Mouse (Mus musculus) kidney, embryonic 14.5 days (tissue): ENCODE results near the gene Rnf207. TPM values are rescaled to one million over a fixed set of nuclear protein-coding genes. Genes with fewer than 3 reads are reported as not detected.
A peak's percentile ranks its signal among the peaks of the same experiment; 100 is the strongest.

Experiments used
- ATAC-seq: fragments of 200-750 bp; cut with Nextera tagmentation; 2 replicates; pipeline ENCODE4 v1.8.0; 2017; ENCODE audit warnings: moderate number of reproducible peaks, mild to moderate bottlenecking, moderate TSS enrichment, moderate library complexity; ENCODE audit not compliant: low FRiP score, low TSS enrichment
- H3K27ac ChIP-seq: fragments of 300-500 bp; sonication (generic); 2 replicates; pipeline ENCODE4 v1.5.1; 2014; ENCODE audit warnings: low read depth, mild to moderate bottlenecking, low read length, moderate library complexity, mixed read lengths
- H3K27me3 ChIP-seq: fragments of 300-500 bp; sonication (generic); 2 replicates; pipeline ENCODE4 v1.6.1; 2014; ENCODE audit warnings: mild to moderate bottlenecking, low read length; ENCODE audit not compliant: control insufficient read depth, insufficient read depth
- H3K36me3 ChIP-seq: fragments of 300-500 bp; sonication (generic); 2 replicates; pipeline ENCODE4 v1.6.1; 2014; ENCODE audit warnings: low read length, mixed read lengths; ENCODE audit not compliant: control insufficient read depth, insufficient read depth
- H3K4me1 ChIP-seq: fragments of 300-500 bp; sonication (generic); 2 replicates; pipeline ENCODE4 v1.6.1; 2014; ENCODE audit warnings: low read length, mixed read lengths; ENCODE audit not compliant: control insufficient read depth, insufficient read depth
- H3K4me2 ChIP-seq: fragments of 300-500 bp; sonication (generic); replicated peaks from 2 replicates; pipeline ENCODE4 v1.6.1; 2014; ENCODE audit warnings: low read depth, mild to moderate bottlenecking, low read length
- H3K4me3 ChIP-seq: fragments of 300-500 bp; sonication (generic); 2 replicates; pipeline ENCODE4 v1.5.1; 2014; ENCODE audit warnings: mild to moderate bottlenecking, low read length
- H3K9ac ChIP-seq: fragments of 300-500 bp; sonication (generic); 2 replicates; pipeline ENCODE4 v1.6.1; 2014; ENCODE audit warnings: low read depth, mild to moderate bottlenecking, low read length, moderate library complexity
- H3K9me3 ChIP-seq: fragments of 300-500 bp; sonication (generic); 2 replicates; pipeline ENCODE4 v1.6.1; 2016; ENCODE audit warnings: low read length; ENCODE audit not compliant: control insufficient read depth
- WGBS: fragments of 180-500 bp; shearing (Covaris S2); extraction: QIAGEN DNeasy Blood & Tissue Kit; methylation state at CpG from one replicate; pipeline ENCODE4 v1.1.7; 2014; 5-methylcytosine and 5-hydroxymethylcytosine counted together
- polyA plus RNA-seq: library from polyadenylated mRNA; unstranded; fragments of >200 nt; fragmentation: Nextera tagmentation; extraction: Ambion mirVana; gene quantifications from 2 replicates; pipeline ENCODE4 v1.2.1, GENCODE M21; 2014

Gene Rnf207
- polyA plus RNA-seq, 1 experiment from 2014 or later: 1.1 TPM

DNA sequence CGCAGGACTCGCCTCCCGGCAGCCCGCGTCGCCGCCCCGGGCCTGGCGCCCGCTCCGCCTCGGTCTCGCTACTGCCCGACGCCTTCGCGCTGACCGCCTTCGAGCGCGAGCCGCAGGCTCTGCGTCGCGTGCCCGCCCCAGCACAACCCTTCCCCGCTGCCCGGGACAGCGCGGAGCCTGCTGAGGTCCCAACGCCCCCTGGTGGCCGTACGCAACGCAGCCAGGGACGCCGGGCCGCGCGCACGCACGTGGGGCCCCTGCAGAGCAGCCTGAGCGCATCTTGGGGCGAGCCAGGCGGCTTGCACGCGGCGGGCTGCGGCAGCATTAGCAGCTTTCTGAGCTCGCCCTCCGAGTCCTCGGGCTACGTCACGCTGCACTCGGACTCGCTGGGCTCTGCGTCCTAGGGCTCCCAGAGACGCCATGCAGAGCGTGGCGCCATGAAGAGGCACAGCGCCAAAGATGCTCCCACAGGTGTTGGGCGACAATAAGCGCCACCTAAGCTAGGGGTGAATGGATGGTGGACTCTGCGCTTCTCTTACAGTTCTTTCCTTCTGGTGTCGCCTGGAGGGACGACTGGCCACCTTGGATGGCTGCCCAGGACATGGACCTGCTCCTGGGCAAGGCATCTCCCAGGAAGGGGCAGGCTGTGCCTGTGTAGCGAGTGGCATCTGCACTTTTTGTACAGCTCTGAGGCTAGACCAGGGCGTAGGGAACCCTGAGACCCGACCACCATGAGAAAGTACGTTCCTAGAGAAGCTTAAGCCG is 35.4 kb downstream of the Rnf207 start:
- Histone ChIP-seq H3K4me3 (peak overlapping the region; percentile 25), H3K4me2 (peak overlapping the region; percentile 62), H3K36me3 (peaks cover 5% of the 10 kb centered on the region; the same call in 1 of the 2 replicates), H3K9ac (peak overlapping the region; percentile 45; the same call in 1 of the 2 replicates), H3K4me1 (peaks cover 12% of the 10 kb centered on the region), H3K9me3 (no peaks in the 10 kb centered on the region), H3K27me3 (peaks cover 69% of the 10 kb centered on the region), H3K27ac (no peak overlapping the region)
- peak; percentile 88 for ATAC-seq
- WGBS: 6% methylated on average over 67 of the region's 70 CpGs

DNA sequence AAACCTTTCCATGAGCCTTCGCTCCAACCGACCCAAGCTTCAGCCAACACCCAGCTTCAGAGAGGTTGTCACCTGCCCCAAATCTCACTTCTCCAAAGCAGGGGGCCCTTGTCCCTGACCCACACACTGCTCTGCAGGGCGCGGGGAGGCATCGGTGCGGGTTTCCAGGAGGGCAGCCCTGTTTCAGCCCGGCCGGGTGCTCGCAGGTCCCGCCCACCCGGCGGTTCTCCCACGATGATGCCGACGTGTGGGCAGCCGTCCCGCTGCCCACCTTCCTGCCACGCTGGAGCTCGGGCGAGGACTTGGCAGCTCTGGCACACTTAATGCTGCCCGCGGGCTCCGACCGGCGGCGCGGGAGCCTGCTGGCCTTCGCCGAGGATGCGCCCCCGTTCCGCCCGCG is 36.1 kb downstream of the Rnf207 start:
- 14% methylated on average over 33 of the region's 34 CpGs for WGBS
- peaks cover 63% of the 10 kb centered on the region for H3K27me3 ChIP-seq
- H3K4me2 ChIP-seq: peak overlapping the region; percentile 62
- H3K9ac ChIP-seq: peak overlapping the region; percentile 45
- H3K9me3 ChIP-seq: no peaks in the 10 kb centered on the region
- H3K36me3 ChIP-seq: peaks cover 5% of the 10 kb centered on the region; the same call in 1 of the 2 replicates
- ATAC-seq: no peak
- no peak overlapping the region for H3K27ac ChIP-seq
- H3K4me1 ChIP-seq: peaks cover 12% of the 10 kb centered on the region
- peak overlapping the region; percentile 25 for H3K4me3 ChIP-seq

DNA sequence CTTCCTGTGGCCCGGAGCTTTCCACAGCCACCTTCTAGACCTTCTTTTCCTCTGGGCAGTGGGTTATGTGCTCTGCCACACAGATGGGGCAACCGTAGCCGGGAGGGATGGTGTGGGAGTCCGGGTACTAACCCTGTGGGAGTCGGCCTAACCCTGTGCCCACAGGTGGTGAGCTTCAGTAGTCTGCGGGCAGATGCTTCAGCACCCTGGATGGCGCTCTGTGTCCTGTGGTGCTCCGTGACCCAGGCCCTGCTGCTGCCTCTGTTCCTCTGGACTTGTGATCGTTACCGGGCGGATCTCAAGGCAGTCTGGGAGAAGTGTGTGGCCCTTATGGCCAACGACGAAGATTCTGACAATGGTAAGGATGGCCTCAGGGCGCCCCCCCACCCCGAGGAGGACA is 37.2 kb downstream of the Rnf207 start:
- 55% methylated on average over 15 of the region's 15 CpGs for WGBS

DNA sequence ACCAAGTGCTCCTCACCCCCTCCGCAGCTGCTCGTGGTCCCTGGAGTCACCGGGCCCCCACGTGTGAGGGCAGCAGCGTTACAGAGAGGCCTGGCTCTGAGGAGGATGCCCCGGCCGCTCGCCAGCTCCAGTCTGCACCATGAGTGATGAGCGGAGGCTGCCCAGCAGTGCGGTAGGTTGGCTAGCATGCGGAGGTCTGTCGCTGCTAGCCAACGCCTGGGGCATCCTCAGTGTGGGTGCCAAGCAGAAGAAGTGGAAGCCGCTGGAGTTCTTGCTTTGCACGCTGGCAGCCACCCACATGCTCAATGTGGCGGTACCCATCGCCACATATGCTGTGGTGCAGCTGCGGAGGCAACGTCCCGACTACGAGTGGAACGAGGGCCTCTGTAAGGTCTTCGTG is 39.8 kb downstream of the Rnf207 start:
- Histone ChIP-seq H3K4me3 (no peak overlapping the region), H3K27me3 (peaks cover 26% of the 10 kb centered on the region), H3K27ac (no peak overlapping the region), H3K4me1 (peaks cover 9% of the 10 kb centered on the region; the same call in 1 of the 2 replicates), H3K4me2 (no peak overlapping the region), H3K9me3 (no peaks in the 10 kb centered on the region), H3K36me3 (peaks cover 5% of the 10 kb centered on the region; the same call in 1 of the 2 replicates), H3K9ac (no peak overlapping the region)
- no peak for ATAC-seq
- WGBS: 89% methylated on average over 23 of the region's 23 CpGs

More for the DNA sequence above, 37.2 kb downstream of the Rnf207 start:
- peaks cover 5% of the 10 kb centered on the region; the same call in 1 of the 2 replicates for H3K36me3 ChIP-seq
- peaks cover 52% of the 10 kb centered on the region for H3K27me3 ChIP-seq
- H3K4me3 ChIP-seq: no peak overlapping the region
- ATAC-seq: no peak
- no peak overlapping the region for H3K4me2 ChIP-seq
- H3K9ac ChIP-seq: no peak overlapping the region
- H3K27ac ChIP-seq: no peak overlapping the region
- peaks cover 10% of the 10 kb centered on the region for H3K4me1 ChIP-seq
- H3K9me3 ChIP-seq: no peaks in the 10 kb centered on the region

DNA sequence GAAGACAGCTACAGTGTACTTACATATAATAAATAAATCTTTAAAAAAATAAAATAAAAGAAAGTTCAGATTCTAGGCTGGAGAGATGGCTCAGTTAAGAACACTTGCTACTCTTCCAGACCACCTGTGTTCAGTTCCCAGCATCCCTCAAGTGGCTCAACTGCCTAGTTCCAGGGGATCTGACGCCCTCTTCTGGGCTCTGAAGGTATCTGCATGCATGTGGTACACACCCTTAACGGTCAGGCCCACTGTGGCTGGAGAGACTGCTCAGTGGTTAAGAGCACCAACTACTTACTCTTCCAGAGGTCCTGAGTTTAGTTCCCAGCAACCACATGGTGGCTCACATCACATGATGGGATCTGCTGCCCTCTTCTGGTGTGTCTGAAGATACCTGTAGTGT is 40.9 kb downstream of the Rnf207 start:
- Histone ChIP-seq H3K9me3 (no peaks in the 10 kb centered on the region), H3K4me3 (no peak overlapping the region), H3K9ac (no peak overlapping the region), H3K4me2 (no peak overlapping the region), H3K4me1 (peaks cover 8% of the 10 kb centered on the region; the same call in 1 of the 2 replicates), H3K27ac (no peak overlapping the region), H3K27me3 (peaks cover 17% of the 10 kb centered on the region), H3K36me3 (peaks cover 5% of the 10 kb centered on the region; the same call in 1 of the 2 replicates)
- ATAC-seq: no peak
- WGBS: 69% methylated on average over 2 of the region's 2 CpGs

DNA sequence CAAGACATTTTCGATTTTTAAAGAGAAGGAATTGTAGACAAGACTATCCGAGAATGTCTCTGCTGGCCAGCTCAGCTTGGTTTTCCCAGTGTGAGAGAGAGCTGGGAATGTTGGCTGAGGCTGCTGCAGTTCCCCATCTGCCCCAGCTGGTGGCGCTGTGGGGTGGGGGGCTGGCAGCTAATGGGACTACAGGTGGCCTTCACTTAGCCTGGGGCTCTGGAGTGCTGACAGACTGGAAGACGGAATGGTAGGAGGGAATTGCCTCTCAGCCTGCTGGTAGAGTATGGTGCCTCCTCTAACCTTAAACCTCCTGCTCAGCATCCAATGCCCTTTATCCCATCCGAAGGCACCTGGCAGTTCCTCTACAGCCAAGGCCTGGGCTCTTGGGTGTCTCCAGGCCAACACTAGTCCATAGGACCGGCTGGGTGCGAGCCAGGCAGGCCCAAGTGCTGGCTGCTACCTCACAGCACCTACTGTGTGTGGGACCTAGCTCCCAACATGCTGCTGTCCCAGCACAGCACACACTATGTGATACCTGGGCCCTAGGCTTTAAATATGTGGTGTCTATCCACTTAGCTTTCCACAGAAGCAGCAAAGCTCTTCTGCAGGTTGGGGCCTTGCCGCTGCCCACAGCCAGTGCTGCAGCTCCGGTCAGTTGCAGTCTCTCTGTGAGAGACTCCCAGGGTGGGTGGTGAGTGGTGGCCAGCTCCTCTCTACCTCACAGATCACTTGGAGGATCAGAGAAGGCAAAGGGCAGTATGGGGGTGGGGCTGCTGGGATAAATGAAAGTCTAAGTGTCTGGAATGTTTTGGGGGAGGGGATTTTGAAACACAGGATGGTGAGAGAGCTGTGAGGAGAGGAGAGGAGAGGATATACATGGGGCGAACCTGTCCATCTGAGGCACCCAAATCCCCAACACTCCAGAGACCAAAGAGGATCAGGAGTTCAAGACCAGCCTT is 42.1 kb downstream of the Rnf207 start:
- ATAC-seq: no peak
- H3K4me2 ChIP-seq: no peak overlapping the region
- H3K4me1 ChIP-seq: peaks cover 12% of the 10 kb centered on the region; the same call in 1 of the 2 replicates
- H3K27ac ChIP-seq: no peak overlapping the region
- H3K4me3 ChIP-seq: no peak overlapping the region
- H3K27me3 ChIP-seq: peaks cover 4% of the 10 kb centered on the region
- no peaks in the 10 kb centered on the region for H3K9me3 ChIP-seq
- no peak overlapping the region for H3K9ac ChIP-seq
- 55% methylated on average over 10 of the region's 10 CpGs for WGBS
- peaks cover 5% of the 10 kb centered on the region; the same call in 1 of the 2 replicates for H3K36me3 ChIP-seq

DNA sequence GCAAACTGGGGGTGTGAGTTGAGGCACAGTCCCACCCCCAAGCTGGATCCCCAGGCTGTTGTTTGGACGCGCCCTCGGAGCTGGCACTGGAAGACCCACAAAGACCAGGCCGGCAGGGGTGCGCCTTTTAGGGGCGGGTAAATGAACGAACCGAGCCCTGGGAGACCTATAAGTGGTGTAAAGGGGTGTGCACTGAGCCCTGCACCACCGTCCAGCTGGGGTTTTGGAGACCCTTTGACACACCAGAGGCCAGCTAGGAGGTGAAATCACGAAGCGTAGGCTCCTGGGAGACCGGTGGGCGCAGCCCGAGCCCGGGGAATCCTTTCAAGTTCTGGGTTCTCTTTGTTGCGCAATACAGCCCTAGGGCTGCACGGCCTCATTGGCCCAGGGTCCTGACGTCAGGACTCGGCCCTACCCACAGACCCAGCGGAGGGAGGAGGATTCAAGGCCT is 44.1 kb downstream of the Rnf207 start:
- no peaks in the 10 kb centered on the region for H3K27me3 ChIP-seq
- H3K4me1 ChIP-seq: peaks cover 12% of the 10 kb centered on the region; the same call in 1 of the 2 replicates
- WGBS: 2% methylated on average over 20 of the region's 20 CpGs
- peak overlapping the region; percentile 66 for H3K4me3 ChIP-seq
- peak overlapping the region; percentile 97 for H3K4me2 ChIP-seq
- H3K27ac ChIP-seq: peak overlapping the region; percentile 85; the same call in 1 of the 2 replicates
- peaks cover 2% of the 10 kb centered on the region; the same call in 1 of the 2 replicates for H3K36me3 ChIP-seq
- ATAC-seq: peak; percentile 41
- peak overlapping the region; percentile 80 for H3K9ac ChIP-seq
- no peaks in the 10 kb centered on the region for H3K9me3 ChIP-seq

DNA sequence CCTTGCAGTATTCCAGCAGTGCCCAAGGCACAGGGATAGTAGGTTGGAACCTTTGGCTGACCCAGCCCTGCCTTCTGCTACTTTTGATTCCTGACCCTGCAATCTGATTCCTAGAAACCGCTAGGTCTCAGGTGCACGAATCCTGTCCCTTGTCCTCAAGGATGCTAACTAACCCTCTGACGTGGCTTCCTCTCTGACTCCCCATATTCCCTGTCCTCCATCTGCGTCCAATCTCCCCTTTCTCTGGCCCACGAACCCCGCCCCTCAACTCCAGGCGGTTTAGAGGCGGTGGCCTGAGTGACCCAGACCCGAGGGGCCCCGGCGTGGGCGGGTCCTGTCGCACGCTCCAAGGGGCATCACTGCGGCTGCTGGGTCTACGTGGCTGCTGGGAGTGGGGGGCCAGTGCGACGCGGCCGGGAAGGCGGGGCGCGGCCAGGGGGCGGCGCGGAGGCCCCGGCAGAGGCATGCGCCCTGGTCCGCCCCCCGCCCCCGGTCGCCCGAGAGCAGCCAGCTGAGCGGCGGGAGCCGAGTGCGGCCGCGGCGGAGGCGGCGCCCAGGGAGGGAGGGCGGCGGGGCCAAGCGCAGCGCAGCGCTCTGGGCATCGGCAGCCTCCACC is 45.1 kb downstream of the Rnf207 start, which contains the start of gene Gpr153:
Gene Gpr153 (plus strand): TSS at position 612 of the 616 bp plus-strand sequence.
- Histone ChIP-seq H3K27ac (peak within 1 kb of the TSS; percentile 85), H3K9ac (peak within 1 kb of the TSS; percentile 80), H3K4me3 (peak within 1 kb of the TSS; percentile 66), H3K9me3 (no peaks in the 10 kb centered on the region), H3K4me1 (peaks cover 12% of the 10 kb centered on the region; the same call in 1 of the 2 replicates), H3K36me3 (no peaks in the 10 kb centered on the region), H3K4me2 (peak within 1 kb of the TSS; percentile 97), H3K27me3 (no peaks in the 10 kb centered on the region)
- WGBS: under 1% methylated on average over 27 of the region's 48 CpGs
- peak; percentile 79 for ATAC-seq
